Mouse (Mus musculus) E14TG2a.4 (cell line): Measurements from ENCODE around the gene Uvssa.
A peak's percentile ranks its signal among the peaks of the same experiment; 100 is the strongest.

ENCODE experiments used
- H3K27me3 ChIP-seq: 2 replicates; pipeline ENCODE4 v1.6.1; 2014; ENCODE audit warnings: low read length, control low read depth; ENCODE audit not compliant: insufficient read depth
- H3K36me3 ChIP-seq: 2 replicates; pipeline ENCODE4 v1.6.1; 2014; ENCODE audit warnings: low read length, control low read depth; ENCODE audit not compliant: insufficient read depth
- H3K4me1 ChIP-seq: replicated peaks from 2 replicates; pipeline ENCODE4 v1.6.1; 2014; ENCODE audit warnings: low read depth, low read length, control low read depth
- H3K4me3 ChIP-seq: replicated peaks from 2 replicates; pipeline ENCODE4 v1.5.1; 2014; ENCODE audit warnings: mild to moderate bottlenecking, low read length
- H3K9me3 ChIP-seq: 2 replicates; pipeline ENCODE4 v1.6.1; 2014; ENCODE audit warnings: low read length, control low read depth
- CTCF ChIP-seq: conservative IDR thresholded peaks from 2 replicates; pipeline ENCODE4 v1.5.1; 2014; ENCODE audit warnings: low read length
- NANOG ChIP-seq: IDR thresholded peaks from 2 replicates; pipeline ENCODE4 v1.6.1; 2014; ENCODE audit warnings: borderline replicate concordance, low read length, mixed read lengths
- POU5F1 ChIP-seq: IDR thresholded peaks from 2 replicates; pipeline ENCODE4 v1.6.1; 2014; ENCODE audit warnings: low read length, borderline replicate concordance

Gene Uvssa

GRCm38 (mm10) chr5:33393803-33394202 lies 15.5 kb downstream of the Uvssa start:
- peaks cover 86% of the 10 kb centered on the region for H3K27me3 ChIP-seq
- no peak overlapping the region for H3K4me3 ChIP-seq
- no peaks in the 10 kb centered on the region for H3K9me3 ChIP-seq
- H3K36me3 ChIP-seq, result peaks cover 27% of the 10 kb centered on the region
- peaks cover 4% of the 10 kb centered on the region; the same call in 1 of the 2 replicates for H3K4me1 ChIP-seq
- TF ChIP-seq NANOG (no peak), CTCF (peak; percentile 68), POU5F1 (no peak)

GRCm38 (mm10) chr5:33395693-33396092 lies 17.3 kb downstream of the Uvssa start:
- H3K4me1 ChIP-seq, result peaks cover 4% of the 10 kb centered on the region; the same call in 1 of the 2 replicates

GRCm38 (mm10) chr5:33396828-33397227 lies 18.5 kb downstream of the Uvssa start:
- Histone ChIP-seq H3K9me3 (peaks cover 6% of the 10 kb centered on the region; the same call in 1 of the 2 replicates), H3K27me3 (peaks cover 82% of the 10 kb centered on the region), H3K4me1 (peaks cover 4% of the 10 kb centered on the region; the same call in 1 of the 2 replicates), H3K4me3 (no peak overlapping the region), H3K36me3 (peaks cover 7% of the 10 kb centered on the region)
- TF ChIP-seq CTCF, result no peak
- TF ChIP-seq NANOG, result no peak
- no peak for TF ChIP-seq POU5F1

More at GRCm38 (mm10) chr5:33395693-33396092, 17.3 kb downstream of the Uvssa start:
- Histone ChIP-seq H3K4me3 (no peak overlapping the region), H3K36me3 (peaks cover 18% of the 10 kb centered on the region), H3K27me3 (peaks cover 82% of the 10 kb centered on the region), H3K9me3 (no peaks in the 10 kb centered on the region)
- TF ChIP-seq POU5F1 (no peak), CTCF (no peak)

GRCm38 (mm10) chr5:33400819-33401218 lies 22.5 kb downstream of the Uvssa start:
- TF ChIP-seq CTCF, result no peak
- peaks cover 8% of the 10 kb centered on the region; the same call in 1 of the 2 replicates for H3K9me3 ChIP-seq
- H3K36me3 ChIP-seq, result peaks cover 4% of the 10 kb centered on the region; the same call in 1 of the 2 replicates

GRCm38 (mm10) chr5:33420313-33420712 lies 42.0 kb downstream of the Uvssa start:
- TF ChIP-seq NANOG, result no peak
- no peak for TF ChIP-seq POU5F1
- no peak for TF ChIP-seq CTCF
- Histone ChIP-seq H3K4me3 (no peak overlapping the region), H3K36me3 (no peaks in the 10 kb centered on the region), H3K4me1 (no peaks in the 10 kb centered on the region), H3K27me3 (peaks cover 63% of the 10 kb centered on the region), H3K9me3 (no peaks in the 10 kb centered on the region)

More at GRCm38 (mm10) chr5:33400819-33401218, 22.5 kb downstream of the Uvssa start:
- Histone ChIP-seq H3K4me3 (no peak overlapping the region), H3K4me1 (peaks cover 4% of the 10 kb centered on the region; the same call in 1 of the 2 replicates), H3K27me3 (peaks cover 89% of the 10 kb centered on the region)

- TF ChIP-seq POU5F1 (no peak), NANOG (no peak), CTCF (no peak)
- H3K4me1 ChIP-seq, result peaks cover 19% of the 10 kb centered on the region
These were observed 49.1 kb downstream of the Uvssa start for GRCm38 (mm10) chr5:33427461-33427860.

GRCm38 (mm10) chr5:33430106-33430505 lies 51.8 kb downstream of the Uvssa start:
- Histone ChIP-seq H3K9me3 (peaks cover 8% of the 10 kb centered on the region; the same call in 1 of the 2 replicates), H3K4me1 (peaks cover 38% of the 10 kb centered on the region), H3K4me3 (peak overlapping the region; percentile 63; the same call in 1 of the 2 replicates), H3K36me3 (no peaks in the 10 kb centered on the region), H3K27me3 (peaks cover 99% of the 10 kb centered on the region)
- no peak for TF ChIP-seq NANOG
- no peak for TF ChIP-seq CTCF
- TF ChIP-seq POU5F1, result no peak

More at GRCm38 (mm10) chr5:33427461-33427860, 49.1 kb downstream of the Uvssa start:
- no peak overlapping the region for H3K4me3 ChIP-seq
- H3K36me3 ChIP-seq, result no peaks in the 10 kb centered on the region
- peaks cover 8% of the 10 kb centered on the region; the same call in 1 of the 2 replicates for H3K9me3 ChIP-seq
- peaks cover 89% of the 10 kb centered on the region for H3K27me3 ChIP-seq

GRCm38 (mm10) chr5:33430511-33431172 lies 52.3 kb downstream of the Uvssa start:
- Histone ChIP-seq H3K4me3 (peak overlapping the region; percentile 63), H3K27me3 (peaks cover 99% of the 10 kb centered on the region), H3K9me3 (peaks cover 8% of the 10 kb centered on the region; the same call in 1 of the 2 replicates), H3K4me1 (peaks cover 44% of the 10 kb centered on the region), H3K36me3 (no peaks in the 10 kb centered on the region)
- TF ChIP-seq POU5F1 (no peak), CTCF (no peak), NANOG (no peak)

GRCm38 (mm10) chr5:33431173-33432005 lies 53.0 kb downstream of the Uvssa start:
- Histone ChIP-seq H3K4me3 (peak overlapping the region; percentile 63), H3K9me3 (peaks cover 8% of the 10 kb centered on the region; the same call in 1 of the 2 replicates), H3K4me1 (peaks cover 49% of the 10 kb centered on the region), H3K36me3 (no peaks in the 10 kb centered on the region), H3K27me3 (peaks cover 99% of the 10 kb centered on the region)
- TF ChIP-seq CTCF, result no peak
- no peak for TF ChIP-seq POU5F1
- TF ChIP-seq NANOG, result no peak
